Mouse (Mus musculus) cerebral cortex, adult 2 months (tissue): Measurements from ENCODE around the gene Pde4b.

Source experiments
- WGBS: fragments of 180-500 bp; shearing (Covaris S2); methylation state at CpG from one replicate; pipeline ENCODE4 v1.1.7; 2018; 5-methylcytosine and 5-hydroxymethylcytosine counted together

Gene Pde4b

DNA sequence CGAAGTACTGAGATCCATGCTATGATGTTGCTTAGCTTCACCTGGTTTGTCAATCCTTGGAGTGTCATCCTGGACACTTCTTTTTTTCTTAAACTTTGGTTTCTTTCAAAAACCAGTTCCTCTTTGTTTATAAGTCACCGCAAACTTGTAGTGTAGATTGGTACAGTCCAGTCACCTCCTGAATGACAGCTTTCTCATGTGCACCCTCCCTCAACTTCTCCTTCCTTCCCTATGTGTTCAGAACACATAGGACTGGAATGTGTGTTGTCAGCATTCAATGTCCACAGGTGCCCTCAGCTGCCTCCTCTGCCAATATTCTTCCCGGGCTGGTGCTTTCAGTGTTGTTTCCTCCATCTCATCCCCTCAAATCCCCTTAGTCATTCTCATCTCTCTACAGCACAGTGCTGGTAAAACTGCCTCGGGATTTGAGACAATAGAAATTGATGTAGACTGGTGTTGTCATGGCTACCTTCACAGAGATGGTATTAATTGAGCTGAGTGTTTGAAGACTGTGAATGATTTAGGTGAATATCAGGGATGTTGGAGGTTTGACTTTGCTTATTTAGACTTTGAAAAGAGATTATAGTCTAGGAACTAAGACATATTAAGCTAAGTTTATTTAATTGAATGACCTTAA lies 220.4 kb downstream of the Pde4b start:
- WGBS: 59% methylated on average over 4 of the region's 4 CpGs

- WGBS: 75% methylated on average over 2 of the region's 2 CpGs
These were observed 228.7 kb downstream of the Pde4b start for GRCm38 (mm10) chr4:102316011-102316410.

GRCm38 (mm10) chr4:102316699-102317285 lies 229.4 kb downstream of the Pde4b start:
- 48% methylated on average over 5 of the region's 5 CpGs for WGBS

DNA sequence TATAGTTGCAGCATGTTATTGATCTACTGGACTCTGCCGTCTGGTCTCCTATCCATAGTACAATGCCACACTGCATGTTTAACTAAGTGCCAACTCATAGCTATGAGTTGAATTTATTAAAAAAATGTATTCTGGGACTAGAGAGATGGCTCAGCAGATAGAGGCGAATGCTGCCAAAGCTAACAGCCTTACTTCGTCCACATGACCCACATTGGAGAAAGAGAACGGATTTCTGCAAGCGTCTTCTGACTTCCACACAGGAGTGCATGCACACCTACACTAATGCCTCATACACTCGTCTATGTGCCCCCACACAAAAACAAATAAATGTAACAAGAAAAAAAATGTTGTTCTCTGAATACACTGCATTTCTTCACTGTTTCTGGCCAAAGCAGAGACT lies 231.3 kb downstream of the Pde4b start:
- 41% methylated on average over 6 of the region's 6 CpGs for WGBS

DNA sequence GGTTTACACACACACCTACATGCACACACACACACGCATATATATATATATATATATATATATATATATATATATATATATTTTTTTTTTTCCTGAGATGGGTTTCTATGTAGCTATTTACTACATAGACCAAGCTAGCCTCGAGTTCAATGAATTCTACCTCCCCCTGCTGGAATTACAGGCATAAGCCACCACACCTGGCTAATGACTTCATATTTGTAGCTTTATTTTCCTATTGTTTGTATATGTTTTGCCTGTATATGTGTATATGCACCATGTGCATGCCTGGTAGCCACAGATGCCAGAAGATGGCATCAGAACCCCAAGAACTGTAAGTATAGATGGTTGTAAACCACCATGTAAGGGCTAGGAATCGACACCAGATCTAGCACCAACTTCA lies 234.0 kb downstream of the Pde4b start:
- WGBS: 57% methylated on average over 3 of the region's 3 CpGs

- WGBS: 92% methylated on average over 2 of the region's 2 CpGs
These were observed 245.0 kb downstream of the Pde4b start for GRCm38 (mm10) chr4:102332386-102332785.

DNA sequence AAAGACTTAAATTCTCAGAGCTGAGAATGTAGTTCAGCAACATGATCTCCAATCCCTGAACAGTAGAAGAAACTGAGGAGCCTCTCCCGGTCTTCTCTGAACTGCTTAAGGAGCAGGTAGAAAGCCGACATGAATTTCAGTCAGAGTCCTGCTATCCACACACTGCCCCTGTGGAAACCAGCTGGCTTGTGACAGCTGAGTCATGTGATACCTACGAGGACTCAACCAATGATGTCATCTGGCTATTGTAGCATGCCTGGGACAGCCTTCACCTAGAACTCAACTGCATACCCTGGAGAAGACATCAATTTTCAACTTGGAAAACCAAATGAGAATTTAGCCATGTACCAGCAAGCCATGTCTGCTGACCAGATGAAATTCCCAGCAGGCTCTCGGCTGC lies 245.5 kb downstream of the Pde4b start:
- WGBS: 84% methylated on average over 4 of the region's 4 CpGs

- WGBS: 57% methylated on average over 4 of the region's 4 CpGs
These were observed 259.7 kb downstream of the Pde4b start for GRCm38 (mm10) chr4:102346911-102347492.

DNA sequence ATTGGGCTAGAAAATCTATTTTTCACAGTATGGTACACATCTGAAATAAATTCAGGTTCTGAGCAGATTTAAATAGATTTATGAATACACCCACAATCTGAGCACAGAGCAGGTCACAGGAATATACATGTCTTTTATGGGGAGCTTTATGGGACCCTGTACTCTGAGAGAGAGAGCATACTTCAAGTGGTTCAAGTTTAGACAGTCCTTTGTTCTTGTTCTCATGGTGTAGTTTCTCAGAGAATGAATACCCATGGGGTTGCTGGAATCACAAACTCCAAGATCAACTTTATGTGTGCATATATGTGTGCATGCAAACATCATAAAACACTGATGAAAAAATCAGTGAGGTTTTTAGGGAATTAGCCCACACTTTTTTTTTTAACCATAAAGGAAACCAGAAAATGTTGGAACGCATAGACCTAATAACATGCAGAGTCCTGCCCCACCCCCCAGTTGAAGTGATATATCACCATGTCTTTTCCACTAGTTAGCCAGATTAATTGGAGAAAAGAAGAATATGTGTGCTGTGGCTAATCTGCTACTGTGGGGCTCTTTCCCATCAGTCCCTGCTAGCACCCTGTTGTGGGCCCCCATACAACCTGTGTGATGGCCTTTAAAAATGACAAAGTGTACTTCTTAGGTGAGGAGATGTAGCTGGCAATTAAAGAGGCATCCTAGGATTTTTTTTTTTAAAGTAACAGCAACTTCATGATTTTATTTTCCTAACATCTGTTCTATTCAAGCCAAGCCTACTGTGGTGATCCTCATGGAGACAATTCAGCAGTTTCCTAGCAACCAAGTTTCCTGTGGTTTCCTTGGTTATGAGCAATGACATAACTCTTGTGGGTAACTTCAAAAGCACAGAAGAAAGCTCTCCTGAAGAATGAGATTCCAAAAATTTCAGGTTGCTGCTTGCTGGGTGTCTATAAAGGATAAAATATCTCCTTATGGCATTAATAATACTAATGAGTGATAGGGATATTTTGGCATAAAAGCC lies 264.4 kb downstream of the Pde4b start:
- 70% methylated on average over 1 of the region's 1 CpGs for WGBS

GRCm38 (mm10) chr4:102353641-102354403 lies 266.5 kb downstream of the Pde4b start:
- WGBS: 45% methylated on average over 3 of the region's 3 CpGs

DNA sequence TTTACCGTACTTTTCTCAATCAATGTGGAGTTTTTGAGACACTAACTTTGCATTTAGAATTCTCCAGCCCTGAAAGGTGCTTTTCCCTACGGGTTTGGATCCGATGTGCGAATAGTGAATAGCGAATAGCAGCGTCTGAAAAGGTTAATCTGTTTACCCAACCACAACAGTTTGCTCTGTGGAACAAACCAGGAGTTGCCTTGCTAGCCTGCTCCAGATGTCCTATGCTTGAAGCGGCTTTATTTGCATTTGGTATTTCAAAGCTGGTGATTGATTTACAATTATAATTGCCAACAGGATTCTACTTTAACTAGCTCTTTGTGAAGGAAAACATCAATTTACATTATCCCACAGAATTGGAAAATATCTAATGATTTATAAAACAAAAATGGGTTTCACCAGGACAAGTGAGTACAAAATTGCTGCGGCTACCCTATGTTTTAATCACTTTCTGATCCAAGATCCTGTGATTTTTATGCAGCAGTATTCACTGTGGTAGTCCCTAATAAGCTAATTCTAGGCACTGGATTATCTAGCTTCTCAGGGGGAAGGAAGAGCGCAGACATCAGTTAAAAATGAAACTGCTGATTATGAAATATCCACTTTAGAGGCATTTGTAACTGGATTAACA lies 280.9 kb downstream of the Pde4b start:
- WGBS: 51% methylated on average over 9 of the region's 9 CpGs

- 77% methylated on average over 5 of the region's 5 CpGs for WGBS
These were observed 287.3 kb downstream of the Pde4b start for GRCm38 (mm10) chr4:102374614-102375013.

- WGBS: 40% methylated on average over 1 of the region's 1 CpGs
These were observed 295.6 kb downstream of the Pde4b start for GRCm38 (mm10) chr4:102382763-102383505.

DNA sequence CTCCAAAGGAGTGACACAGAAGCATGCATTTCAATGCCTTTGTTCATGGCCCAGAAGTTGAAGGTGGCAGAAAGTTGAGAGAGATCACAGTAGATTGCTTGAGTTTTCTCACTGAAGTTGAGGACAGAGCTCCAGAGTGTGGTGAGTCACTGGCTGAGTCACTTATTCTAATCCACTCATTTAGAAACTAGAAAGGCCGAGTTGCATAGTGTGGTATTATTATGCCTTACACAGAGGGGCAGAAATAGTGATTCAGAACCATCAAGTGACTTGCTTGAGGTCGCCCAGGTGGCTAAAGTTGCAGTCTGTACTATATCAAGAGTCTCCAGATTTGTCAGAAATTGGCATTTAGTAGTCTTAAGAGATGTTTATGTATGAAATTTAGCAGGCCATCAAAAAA lies 306.3 kb downstream of the Pde4b start:
- WGBS: 42% methylated on average over 2 of the region's 2 CpGs

- 52% methylated on average over 4 of the region's 4 CpGs for WGBS
These were observed 310.0 kb downstream of the Pde4b start for GRCm38 (mm10) chr4:102397334-102397733.

GRCm38 (mm10) chr4:102398512-102398911 lies 311.2 kb downstream of the Pde4b start:
- 55% methylated on average over 1 of the region's 1 CpGs for WGBS

DNA sequence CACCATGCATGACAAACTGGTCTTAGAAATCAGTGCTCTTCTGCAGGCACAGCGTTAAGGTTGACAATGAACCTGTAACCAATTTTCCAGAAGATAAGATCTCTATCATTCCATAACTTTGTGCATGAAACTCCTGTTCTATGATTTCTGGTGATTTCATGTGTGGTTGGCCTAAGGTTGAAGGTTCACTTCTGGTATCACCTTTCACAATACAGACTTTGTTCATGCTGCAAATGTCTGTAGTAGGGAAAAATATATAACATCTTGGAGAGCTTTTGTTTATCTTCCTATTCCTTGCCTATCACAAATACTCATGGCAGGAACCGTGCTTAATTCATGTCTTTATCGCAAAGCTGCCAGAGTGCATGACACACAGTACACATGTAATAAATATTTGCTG lies 319.5 kb downstream of the Pde4b start:
- 78% methylated on average over 3 of the region's 3 CpGs for WGBS

GRCm38 (mm10) chr4:102408132-102408531 lies 320.8 kb downstream of the Pde4b start:
- WGBS: 47% methylated on average over 2 of the region's 2 CpGs

DNA sequence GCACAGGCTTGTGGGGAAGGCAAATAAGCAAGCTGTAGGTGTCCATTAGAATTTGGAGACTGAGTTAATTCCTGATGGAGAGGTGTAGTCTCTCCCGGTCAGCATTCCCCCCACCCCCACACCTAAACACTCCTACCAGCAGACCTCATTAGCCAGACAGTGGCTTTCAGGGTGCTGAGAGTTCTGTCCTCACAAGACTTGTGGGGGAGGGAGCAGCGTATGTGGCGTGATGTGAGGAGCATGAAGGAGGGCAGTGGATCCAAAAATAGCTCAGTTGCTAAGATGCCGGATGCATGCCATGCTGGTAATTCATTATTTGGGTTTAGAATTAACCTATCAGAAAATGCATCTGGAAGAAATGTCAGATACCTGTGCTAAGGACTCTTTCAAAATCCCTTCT lies 321.6 kb downstream of the Pde4b start:
- 32% methylated on average over 4 of the region's 4 CpGs for WGBS

- 71% methylated on average over 2 of the region's 2 CpGs for WGBS
These were observed 325.8 kb downstream of the Pde4b start for GRCm38 (mm10) chr4:102413101-102413500.
